Mouse (Mus musculus): ENCODE measurements around the gene Myo1a.

The Myo1a gene

GRCm38 (mm10) chr10:127704766-127705220, at the start of gene Myo1a:
Gene Myo1a (plus strand): TSS chr10:127705170.
- in situ Hi-C loops (cut with MboI, MseI), result no loop called here

GRCm38 (mm10) chr10:127657617-127658016, 47.4 kb upstream of the Myo1a start:
- in situ Hi-C loops (cut with MboI, MseI), result loop anchor here (25.0 kb wide), 1 partner anchor 495 kb away; the partner anchor contains the start of gene B4galnt1

DNA sequence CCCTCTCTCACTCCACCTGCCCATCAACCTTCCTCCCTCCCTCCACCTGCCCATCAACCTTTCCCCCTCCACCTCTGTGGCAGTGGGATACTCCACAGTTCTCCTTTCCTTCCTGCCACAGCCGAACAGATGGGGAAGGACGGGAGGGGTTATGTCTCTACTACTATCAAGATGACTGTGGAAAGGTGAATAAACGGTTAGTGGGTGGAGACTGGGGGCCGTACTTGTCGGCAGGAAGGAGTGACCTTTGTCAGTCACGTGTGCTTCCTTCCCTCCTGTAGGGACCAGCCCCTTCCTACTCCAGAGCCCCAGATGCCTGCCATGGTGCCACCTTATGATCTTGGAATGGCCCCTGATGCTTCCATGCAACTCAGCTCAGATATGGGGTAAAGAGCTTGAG, 46.9 kb upstream of the Myo1a start:
- in situ Hi-C loops (cut with MboI, MseI), result loop anchor here (25.0 kb wide), 1 partner anchor 496 kb away; the partner anchor contains the start of gene B4galnt1

DNA sequence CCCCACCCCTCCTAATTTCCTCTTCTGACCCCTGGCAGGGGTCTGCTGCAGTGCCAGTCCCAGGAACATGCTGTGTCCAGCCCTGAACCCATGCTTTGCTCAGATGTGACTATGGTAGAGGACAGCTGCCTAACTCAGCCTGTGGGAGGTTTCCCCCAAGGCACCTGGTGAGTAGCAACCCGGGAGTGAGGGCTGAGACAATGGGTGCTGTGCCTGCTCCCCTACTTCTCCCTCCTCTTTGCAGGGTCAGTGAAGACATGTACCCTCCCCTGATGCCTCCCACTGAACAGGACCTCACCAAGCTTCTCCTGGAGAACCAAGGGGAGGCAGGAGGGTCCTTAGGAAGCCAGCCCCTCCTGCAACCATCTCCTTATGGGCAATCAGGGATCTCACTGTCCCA, 45.4 kb upstream of the Myo1a start:
- in situ Hi-C loops (cut with MboI, MseI), result loop anchor here (25.0 kb wide), 1 partner anchor 497 kb away; the partner anchor contains the start of gene B4galnt1

GRCm38 (mm10) chr10:127661291-127661914, 43.6 kb upstream of the Myo1a start:
- in situ Hi-C loops (cut with MboI, MseI), result loop anchor here (25.0 kb wide), 1 partner anchor 499 kb away; the partner anchor contains the start of gene B4galnt1

DNA sequence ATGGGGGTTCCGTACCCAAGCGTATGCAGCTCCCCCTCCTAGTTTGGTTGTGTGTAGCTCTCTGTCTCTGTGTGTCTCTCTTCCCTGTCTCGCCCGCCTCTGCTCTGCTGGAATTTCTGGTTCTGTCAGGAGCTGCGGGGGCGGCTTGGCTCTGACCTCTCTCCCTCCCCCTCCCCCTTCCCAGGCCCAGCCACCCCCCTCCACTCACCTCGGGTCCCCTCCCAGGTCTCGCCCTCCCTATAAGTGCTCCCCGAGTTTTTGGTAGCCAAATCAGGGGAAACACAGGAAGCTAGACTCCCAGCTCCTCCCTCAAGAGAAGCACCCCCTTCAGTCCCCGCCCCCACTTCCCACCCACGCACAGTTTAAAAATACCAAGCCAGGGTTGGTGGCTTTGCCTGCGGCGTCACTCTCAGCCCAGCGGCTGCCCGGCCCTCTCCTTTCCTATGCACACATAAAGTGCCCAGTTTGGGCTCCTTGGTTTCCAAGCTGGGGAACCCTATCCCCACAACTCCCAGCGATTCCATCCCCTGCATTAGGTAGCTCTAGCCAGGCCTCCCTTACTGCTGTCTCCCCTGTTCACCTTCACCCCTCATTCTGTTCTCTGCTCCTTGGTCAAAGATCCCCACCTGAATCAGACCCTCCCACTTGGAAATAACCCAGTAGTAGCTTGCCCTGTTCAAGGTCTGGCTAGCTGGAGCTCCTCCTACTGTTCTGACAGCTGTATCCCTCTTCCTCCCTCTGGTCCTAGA, 42.9 kb upstream of the Myo1a start:
- in situ Hi-C loops (cut with MboI, MseI), result loop anchor here (25.0 kb wide), 1 partner anchor 500 kb away; the partner anchor contains the start of gene B4galnt1

GRCm38 (mm10) chr10:127662666-127663253, 42.2 kb upstream of the Myo1a start:
- in situ Hi-C loops (cut with MboI, MseI), result loop anchor here (25.0 kb wide), 1 partner anchor 500 kb away; the partner anchor contains the start of gene B4galnt1

DNA sequence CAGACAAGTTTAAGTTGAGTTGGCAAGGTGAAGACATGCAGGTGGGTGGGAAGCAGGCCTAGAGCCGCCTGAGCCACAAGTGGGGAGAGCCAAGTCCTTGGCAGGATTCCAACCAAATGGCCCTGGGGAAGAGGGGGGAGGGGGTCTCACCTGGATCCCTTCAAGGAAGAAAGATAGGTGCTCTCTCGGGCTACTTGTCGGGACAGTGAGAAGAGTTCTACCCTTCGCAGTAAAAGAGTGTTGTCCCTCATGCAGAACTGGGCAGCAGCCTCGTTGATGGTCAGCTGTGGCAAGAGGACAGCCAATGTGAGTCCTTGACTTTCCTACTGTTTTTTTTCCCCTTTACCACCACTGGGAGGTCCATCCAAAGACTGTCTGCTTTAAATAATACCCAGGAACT, 41.4 kb upstream of the Myo1a start:
- in situ Hi-C loops (cut with MboI, MseI), result loop anchor here (25.0 kb wide), 1 partner anchor 501 kb away; the partner anchor contains the start of gene B4galnt1

- in situ Hi-C loops (cut with MboI, MseI), result loop anchor here (25.0 kb wide), 1 partner anchor 502 kb away; the partner anchor contains the start of gene B4galnt1
These were observed 40.8 kb upstream of the Myo1a start for GRCm38 (mm10) chr10:127664166-127664565.

GRCm38 (mm10) chr10:127664891-127665290, 40.1 kb upstream of the Myo1a start:
- in situ Hi-C loops (cut with MboI, MseI), result loop anchor here (25.0 kb wide), 1 partner anchor 503 kb away; the partner anchor contains the start of gene B4galnt1

- in situ Hi-C loops (cut with MboI, MseI), result loop anchor here (25.0 kb wide), 1 partner anchor 503 kb away; the partner anchor contains the start of gene B4galnt1
These were observed 39.4 kb upstream of the Myo1a start for GRCm38 (mm10) chr10:127665366-127666181.

- in situ Hi-C loops (cut with MboI, MseI), result loop anchor here (25.0 kb wide), 1 partner anchor 504 kb away; the partner anchor contains the start of gene B4galnt1
These were observed 38.3 kb upstream of the Myo1a start, which contains the start of gene Nemp1 for GRCm38 (mm10) chr10:127666501-127667268. Gene Nemp1 (plus strand): TSS chr10:127666901.

DNA sequence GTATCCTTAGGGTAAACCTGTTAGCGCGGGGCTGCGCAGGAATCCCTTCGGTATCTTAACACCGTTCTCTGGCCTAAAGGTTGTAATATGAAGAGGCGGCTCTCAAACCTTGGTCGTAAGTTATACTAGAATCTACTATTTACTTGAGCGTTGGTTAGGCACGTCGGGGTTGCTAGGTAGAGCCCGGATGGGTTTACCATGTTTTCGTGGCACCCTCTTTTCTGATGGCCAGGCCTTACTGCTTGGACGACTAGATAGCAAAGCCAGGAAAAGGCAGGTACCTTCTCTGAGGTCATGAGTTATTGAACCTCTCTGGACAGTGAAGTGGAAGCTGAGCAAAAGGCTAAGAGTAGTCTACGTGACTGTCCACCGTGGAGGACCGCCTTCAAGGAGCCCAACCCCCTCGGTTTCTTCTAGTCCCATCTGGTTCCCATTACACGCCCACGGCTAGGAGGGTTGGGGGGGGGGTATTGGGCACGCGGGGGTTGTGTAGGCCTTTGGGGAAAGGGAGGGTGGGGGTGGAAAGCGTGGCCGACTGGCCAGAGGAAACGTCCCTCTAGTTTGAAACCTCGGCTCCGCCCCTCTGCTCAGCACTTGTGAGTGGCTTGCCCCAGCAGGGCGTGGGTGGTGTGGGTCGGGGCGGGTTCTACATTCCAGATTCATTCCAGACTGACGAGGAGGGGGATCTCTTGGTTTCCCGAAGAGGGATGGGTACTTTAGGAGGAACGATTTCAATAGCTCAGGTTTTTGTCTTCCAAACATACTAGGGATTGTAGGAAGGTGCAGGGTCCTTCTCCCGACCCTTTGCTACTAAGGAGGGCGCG, 37.5 kb upstream of the Myo1a start:
- in situ Hi-C loops (cut with MboI, MseI), result loop anchor here (25.0 kb wide), 1 partner anchor 505 kb away; the partner anchor contains the start of gene B4galnt1

DNA sequence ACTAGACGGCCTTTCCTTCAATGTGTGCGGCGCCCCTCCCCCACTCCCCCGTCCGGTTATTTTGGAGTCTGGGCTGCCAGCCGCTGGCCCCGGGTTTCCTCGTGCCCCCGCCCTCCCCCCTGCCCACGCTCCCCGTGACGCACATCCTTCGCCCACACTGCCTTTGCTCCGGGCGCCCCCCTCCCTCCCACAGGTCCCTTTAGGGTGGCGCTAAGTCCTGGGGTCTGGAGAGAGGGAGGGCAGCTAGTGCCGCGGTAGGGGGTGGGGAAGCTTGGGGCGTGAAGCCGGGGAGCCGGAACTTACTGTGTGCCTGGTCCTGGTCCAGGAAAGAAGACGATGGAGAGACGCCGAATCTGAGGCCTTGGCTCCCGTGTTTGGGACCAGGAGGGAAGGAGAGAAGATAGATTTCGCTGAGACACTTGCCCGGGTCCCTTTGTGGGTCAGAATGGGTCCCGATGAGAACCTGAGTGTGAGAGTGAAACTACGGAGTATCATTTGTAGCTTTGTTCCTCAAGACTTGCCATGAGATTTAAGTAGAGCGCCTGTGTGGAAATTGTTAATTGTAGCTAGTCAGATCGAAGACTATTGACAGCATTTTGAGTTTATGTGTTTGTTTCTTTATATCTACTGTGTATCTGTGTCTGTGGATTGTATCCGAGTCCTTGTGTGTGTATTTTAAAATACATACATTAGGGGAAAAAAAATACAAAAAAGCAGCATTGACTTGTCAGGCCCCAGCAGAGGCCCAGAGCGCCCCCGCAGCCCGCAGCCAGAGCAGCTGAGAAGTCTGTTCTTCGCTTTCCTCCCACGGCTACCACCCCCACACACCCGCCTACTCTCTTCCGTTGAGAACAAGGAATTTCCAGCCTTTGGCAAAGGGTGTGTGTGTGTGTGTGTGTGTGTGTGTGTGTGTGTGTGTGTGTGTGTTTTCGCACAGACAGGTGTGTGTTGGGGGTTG, 36.6 kb upstream of the Myo1a start, which contains the start of gene Nab2:
TSS of gene Nab2 (minus strand) at position 476 of the 958 bp plus-strand sequence.
- in situ Hi-C loops (cut with MboI, MseI), result loop anchor here (25.0 kb wide), 1 partner anchor 506 kb away; the partner anchor contains the start of gene B4galnt1

GRCm38 (mm10) chr10:127669170-127669569, 35.8 kb upstream of the Myo1a start:
- in situ Hi-C loops (cut with MboI, MseI), result loop anchor here (25.0 kb wide), 1 partner anchor 507 kb away; the partner anchor contains the start of gene B4galnt1

- in situ Hi-C loops (cut with MboI, MseI), result loop anchor here (10.0 to 25.0 kb wide), 2 partner anchors 508 to 825 kb away; partner anchors contain the start of genes B4galnt1, Myl6 and Myl6b
These were observed 34.8 kb upstream of the Myo1a start for GRCm38 (mm10) chr10:127670185-127670584.

DNA sequence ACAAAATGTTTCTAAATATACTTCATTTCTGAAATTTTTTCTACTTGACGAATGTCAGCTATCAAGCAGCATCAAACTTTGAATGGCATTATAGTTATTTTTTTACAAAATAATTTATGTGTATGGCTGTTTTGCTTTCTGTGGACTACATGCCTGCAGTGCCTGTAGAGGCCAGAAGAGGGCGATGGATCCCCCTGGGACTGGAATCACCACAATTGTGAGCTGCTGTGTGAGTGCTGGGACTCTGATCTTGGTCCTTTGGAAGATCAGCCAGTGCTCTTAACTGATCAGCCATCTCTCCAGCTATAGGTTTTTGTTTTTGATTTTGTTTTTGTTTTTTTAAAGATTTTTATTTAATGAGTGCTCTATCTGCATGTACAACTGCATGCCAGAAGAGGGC, 33.7 kb upstream of the Myo1a start:
- in situ Hi-C loops (cut with MboI, MseI), result loop anchor here (10.0 to 25.0 kb wide), 2 partner anchors 509 to 824 kb away; partner anchors contain the start of genes B4galnt1, Myl6 and Myl6b
